Mouse (Mus musculus): ENCODE measurements around the gene Irs2. TPM values are rescaled to one million over a fixed set of nuclear protein-coding genes. Genes with fewer than 3 reads are reported as not detected.

The Irs2 gene
- polyA plus RNA-seq, 1 experiment = 13.9 TPM

DNA sequence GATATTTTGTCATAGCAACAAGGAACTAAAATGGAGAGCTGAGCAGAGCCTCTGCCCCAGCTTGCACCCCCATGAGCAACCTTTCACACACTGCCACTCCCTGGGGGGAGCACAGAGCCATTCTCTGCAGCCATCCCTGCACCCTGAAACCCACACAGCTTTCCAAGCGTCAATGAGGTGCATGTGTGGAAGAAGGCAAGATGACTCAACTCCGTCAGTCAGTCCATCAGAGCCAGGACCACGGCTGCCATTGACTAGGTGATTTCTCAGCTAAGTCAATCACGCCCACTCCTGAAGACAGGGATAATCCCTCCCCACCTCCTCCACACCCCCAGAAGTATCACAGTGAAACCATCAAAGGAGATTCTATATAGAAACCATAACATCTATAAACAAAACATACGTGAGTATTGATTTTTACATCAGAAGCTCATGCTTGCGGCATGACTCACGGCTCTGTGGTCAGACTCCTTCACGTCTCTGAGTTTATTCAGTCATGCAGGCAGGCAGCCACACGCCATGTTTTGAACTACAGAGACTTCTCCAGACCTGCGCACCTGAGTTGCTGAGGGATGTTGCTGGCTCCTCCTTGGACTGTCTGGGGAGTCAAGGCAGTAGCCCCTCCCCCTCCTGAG lies 14.6 kb downstream of the Irs2 start:
- Histone ChIP-seq H3K27ac (ENCODE audit: insufficient read depth, low read length) (peak overlapping the region; percentile 32), H3K4me3 (ENCODE audit: insufficient read depth, low read length) (no peak overlapping the region), H3K4me1 (ENCODE audit: control insufficient read depth, insufficient read depth, low read length) (peaks cover 22% of the 10 kb centered on the region)
- TF ChIP-seq POLR2A (IDR thresholded peaks at IDR 0.05; ENCODE audit: low read depth, low read length) (no peak), CTCF (IDR thresholded peaks at IDR 0.05; ENCODE audit: borderline replicate concordance, insufficient read depth, low read length) (no peak)

DNA sequence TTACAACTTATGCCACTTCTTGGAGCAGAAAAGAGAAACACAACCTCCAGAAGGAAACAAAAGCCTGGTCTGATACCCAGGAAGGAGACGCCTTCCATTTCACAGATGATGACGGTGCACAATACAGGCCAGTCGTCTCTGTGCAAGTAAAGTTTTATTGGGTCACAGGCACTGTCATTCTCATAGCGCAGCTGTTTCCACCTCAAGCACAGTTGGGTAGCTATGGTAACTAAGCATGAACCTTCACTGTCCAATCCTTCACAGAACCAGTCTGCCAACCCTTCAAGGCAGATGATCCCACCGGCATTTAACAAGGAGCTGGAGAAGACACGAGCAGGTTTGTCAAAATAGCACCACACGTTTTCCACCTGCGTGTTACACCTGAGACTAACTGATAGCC lies 16.2 kb downstream of the Irs2 start:
- peaks cover 18% of the 10 kb centered on the region for H3K4me1 ChIP-seq (ENCODE audit: control insufficient read depth, insufficient read depth, low read length)
- TF ChIP-seq CTCF (IDR thresholded peaks at IDR 0.05; ENCODE audit: borderline replicate concordance, insufficient read depth, low read length) (no peak), POLR2A (IDR thresholded peaks at IDR 0.05; ENCODE audit: low read depth, low read length) (no peak)
- H3K4me3 ChIP-seq (ENCODE audit: insufficient read depth, low read length) = no peak overlapping the region
- no peak overlapping the region for H3K27ac ChIP-seq (ENCODE audit: insufficient read depth, low read length)

DNA sequence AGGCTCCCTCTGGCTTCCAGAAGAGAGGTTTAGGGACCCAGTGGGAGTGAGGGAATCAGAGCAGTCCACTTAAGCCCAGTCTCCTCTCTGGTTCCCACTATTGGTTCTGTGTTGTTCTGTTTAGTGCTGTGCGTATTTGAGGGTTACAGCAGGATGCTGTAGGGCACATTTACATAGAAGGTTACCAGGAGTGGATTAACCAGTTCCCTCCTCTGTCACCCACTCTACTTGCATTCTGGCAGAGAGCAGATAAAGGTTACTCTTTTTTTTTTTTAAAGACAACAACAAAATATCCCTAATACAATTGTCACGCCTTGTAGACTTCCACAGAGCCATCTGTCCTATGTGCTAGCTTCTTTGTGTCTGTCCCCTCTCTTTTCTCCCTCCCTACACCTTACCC lies 16.9 kb downstream of the Irs2 start:
- Histone ChIP-seq H3K4me3 (ENCODE audit: insufficient read depth, low read length) (no peak overlapping the region), H3K4me1 (ENCODE audit: control insufficient read depth, insufficient read depth, low read length) (peaks cover 17% of the 10 kb centered on the region)

DNA sequence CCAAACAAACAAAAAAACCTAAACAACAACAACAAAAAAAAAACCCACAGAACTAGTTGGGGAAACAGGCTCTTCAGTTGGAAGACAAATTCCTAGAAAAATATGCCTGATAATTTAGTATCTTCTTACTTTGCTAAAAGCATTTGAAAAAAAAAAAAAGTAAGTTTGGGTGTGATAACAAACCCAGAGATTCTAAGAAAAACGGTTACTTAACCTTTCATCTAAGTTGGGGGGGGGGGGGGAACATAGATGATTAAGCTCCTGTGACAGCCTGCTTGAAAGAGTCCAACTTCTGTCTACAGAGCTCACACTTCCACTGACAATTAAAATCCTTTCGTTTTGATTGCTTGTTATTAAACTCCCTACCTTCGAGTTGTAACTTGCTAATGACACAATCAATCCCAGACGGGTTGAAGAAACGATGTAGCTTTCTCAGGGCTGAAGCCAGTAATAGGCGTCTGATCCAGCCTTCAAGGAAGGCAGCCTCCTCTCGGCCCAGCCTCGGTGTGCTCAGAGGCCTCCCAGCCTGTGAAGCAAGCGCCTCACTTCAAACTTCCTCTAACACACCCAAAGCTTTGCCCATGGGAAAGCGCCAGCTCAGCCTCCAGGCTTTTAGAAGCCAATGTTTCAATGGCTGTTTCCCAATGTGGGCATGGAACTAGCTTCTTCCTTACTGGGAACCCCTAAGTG lies 17.7 kb downstream of the Irs2 start:
- Histone ChIP-seq H3K27ac (ENCODE audit: insufficient read depth, low read length) (no peak overlapping the region), H3K4me1 (ENCODE audit: control insufficient read depth, insufficient read depth, low read length) (peaks cover 17% of the 10 kb centered on the region)
- TF ChIP-seq POLR2A (IDR thresholded peaks at IDR 0.05; ENCODE audit: low read depth, low read length) = no peak

More for the DNA sequence above, 16.9 kb downstream of the Irs2 start:
- no peak for TF ChIP-seq POLR2A (IDR thresholded peaks at IDR 0.05; ENCODE audit: low read depth, low read length)
- no peak for TF ChIP-seq CTCF (IDR thresholded peaks at IDR 0.05; ENCODE audit: borderline replicate concordance, insufficient read depth, low read length)
- no peak overlapping the region for H3K27ac ChIP-seq (ENCODE audit: insufficient read depth, low read length)

DNA sequence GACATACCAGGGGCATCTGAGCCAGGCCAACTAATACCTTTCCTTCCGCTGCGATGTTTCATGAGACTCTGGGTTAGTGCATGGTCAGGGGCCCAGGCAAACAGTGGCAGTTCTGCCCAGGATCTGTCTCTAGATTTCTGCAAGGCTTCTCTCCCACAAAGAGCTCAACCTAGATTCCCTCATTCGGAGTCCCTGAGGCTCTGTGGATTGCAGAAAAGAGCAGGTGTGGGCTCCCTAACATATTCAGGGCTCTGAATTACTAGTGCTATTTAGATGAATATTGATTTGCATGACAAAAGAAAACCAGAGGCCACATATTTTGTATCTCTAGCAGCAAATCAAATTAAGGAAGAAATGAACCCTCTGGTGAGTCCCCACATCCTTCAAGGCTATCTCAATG lies 18.3 kb downstream of the Irs2 start:
- TF ChIP-seq POLR2A (IDR thresholded peaks at IDR 0.05; ENCODE audit: low read depth, low read length) = no peak
- TF ChIP-seq CTCF (IDR thresholded peaks at IDR 0.05; ENCODE audit: borderline replicate concordance, insufficient read depth, low read length) = no peak
- H3K4me1 ChIP-seq (ENCODE audit: control insufficient read depth, insufficient read depth, low read length) = peaks cover 17% of the 10 kb centered on the region
- no peak overlapping the region for H3K27ac ChIP-seq (ENCODE audit: insufficient read depth, low read length)
- H3K4me3 ChIP-seq (ENCODE audit: insufficient read depth, low read length) = no peak overlapping the region

More for the DNA sequence above, 17.7 kb downstream of the Irs2 start:
- no peak overlapping the region for H3K4me3 ChIP-seq (ENCODE audit: insufficient read depth, low read length)

DNA sequence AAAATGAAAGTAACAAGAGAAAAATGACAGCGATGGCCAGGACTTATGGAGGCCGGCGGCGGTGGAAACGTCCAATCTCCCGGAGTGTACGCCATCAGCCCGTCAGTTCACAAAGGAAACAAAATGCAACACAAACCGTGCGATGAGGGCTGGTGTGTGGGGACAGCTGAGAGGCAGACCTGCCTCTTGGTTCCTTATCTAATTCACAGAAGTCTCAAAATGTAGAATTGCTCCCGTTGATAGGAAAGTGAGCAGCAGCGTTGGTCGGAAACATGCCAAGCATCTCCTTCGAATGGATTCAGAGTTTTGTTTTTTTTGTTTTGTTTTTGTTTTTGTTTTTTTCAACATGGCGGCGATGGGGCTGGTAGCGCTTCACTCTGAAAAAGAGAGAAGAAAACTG lies 21.6 kb downstream of the Irs2 start:
- no peak overlapping the region for H3K4me3 ChIP-seq (ENCODE audit: insufficient read depth, low read length)
- no peaks in the 10 kb centered on the region for H3K4me1 ChIP-seq (ENCODE audit: control insufficient read depth, insufficient read depth, low read length)
- TF ChIP-seq POLR2A (IDR thresholded peaks at IDR 0.05; ENCODE audit: low read depth, low read length) (no peak), CTCF (IDR thresholded peaks at IDR 0.05; ENCODE audit: borderline replicate concordance, insufficient read depth, low read length) (no peak)
- no peak overlapping the region for H3K27ac ChIP-seq (ENCODE audit: insufficient read depth, low read length)

DNA sequence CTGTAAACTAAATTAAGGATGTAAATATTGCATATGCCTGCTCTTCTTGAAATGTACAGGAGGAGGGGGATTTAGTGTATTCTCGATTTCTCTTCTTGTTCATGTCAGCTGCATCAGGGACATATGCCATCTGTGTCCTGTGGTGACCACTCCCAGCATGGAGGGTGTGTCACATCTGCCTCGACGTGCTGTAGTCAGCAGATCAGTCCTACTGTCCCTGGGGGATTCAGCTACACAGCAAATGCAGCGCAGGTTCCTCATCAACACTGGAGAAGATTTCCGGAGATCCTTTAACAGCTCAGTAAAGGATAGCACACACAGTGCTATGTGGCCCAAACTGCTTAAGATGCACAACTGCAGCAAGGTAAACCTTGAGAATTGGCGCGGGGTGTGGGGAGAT lies 23.2 kb downstream of the Irs2 start:
- no peaks in the 10 kb centered on the region for H3K4me1 ChIP-seq (ENCODE audit: control insufficient read depth, insufficient read depth, low read length)

DNA sequence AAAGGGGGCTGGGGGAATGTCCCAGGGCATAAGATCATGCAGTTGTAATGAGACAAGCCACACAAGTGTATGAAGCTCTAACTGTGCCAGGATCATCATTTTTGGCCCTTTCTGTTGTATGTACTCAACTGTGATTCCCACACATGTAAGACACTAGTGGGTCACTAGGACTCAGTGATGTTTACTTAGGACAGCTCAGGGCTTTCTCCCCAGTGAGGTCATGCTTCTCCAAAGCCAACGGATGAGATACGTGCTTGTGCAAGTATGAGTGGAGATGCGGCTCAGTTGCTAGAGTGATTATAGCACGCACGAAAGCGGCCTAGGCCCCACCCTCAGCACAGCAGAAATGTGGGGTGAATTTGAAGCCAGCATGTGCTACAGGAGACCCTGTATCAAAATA lies 27.4 kb downstream of the Irs2 start:
- no peak overlapping the region for H3K27ac ChIP-seq (ENCODE audit: insufficient read depth, low read length)
- no peak for TF ChIP-seq POLR2A (IDR thresholded peaks at IDR 0.05; ENCODE audit: low read depth, low read length)
- no peak for TF ChIP-seq CTCF (IDR thresholded peaks at IDR 0.05; ENCODE audit: borderline replicate concordance, insufficient read depth, low read length)
- no peak overlapping the region for H3K4me3 ChIP-seq (ENCODE audit: insufficient read depth, low read length)
- H3K4me1 ChIP-seq (ENCODE audit: control insufficient read depth, insufficient read depth, low read length) = peaks cover 6% of the 10 kb centered on the region; the same call in 1 of the 2 replicates

More for the DNA sequence above, 23.2 kb downstream of the Irs2 start:
- H3K4me3 ChIP-seq (ENCODE audit: insufficient read depth, low read length) = no peak overlapping the region
- TF ChIP-seq POLR2A (IDR thresholded peaks at IDR 0.05; ENCODE audit: low read depth, low read length) = no peak
- TF ChIP-seq CTCF (IDR thresholded peaks at IDR 0.05; ENCODE audit: borderline replicate concordance, insufficient read depth, low read length) = no peak
- H3K27ac ChIP-seq (ENCODE audit: insufficient read depth, low read length) = no peak overlapping the region

DNA sequence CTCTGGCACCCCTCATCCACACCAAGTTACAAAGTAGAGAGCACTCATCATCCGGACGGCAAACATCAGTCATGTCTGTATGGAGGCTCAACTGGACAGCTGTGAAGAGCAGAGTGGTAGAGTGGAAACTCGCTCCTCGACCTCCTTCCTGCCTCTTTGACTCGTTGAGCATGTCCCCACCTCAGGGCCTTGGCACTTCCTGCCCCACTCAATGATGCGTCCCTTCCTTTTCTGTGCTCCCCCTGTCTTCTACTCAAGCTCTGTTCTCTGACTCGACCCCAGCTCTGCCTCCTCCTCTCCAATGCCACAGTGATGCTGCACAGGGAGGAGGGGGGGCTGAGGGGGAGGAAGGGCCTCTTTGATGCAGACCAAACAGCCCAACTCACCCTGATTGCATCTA lies 28.3 kb downstream of the Irs2 start:
- Histone ChIP-seq H3K27ac (ENCODE audit: insufficient read depth, low read length) (no peak overlapping the region), H3K4me3 (ENCODE audit: insufficient read depth, low read length) (no peak overlapping the region), H3K4me1 (ENCODE audit: control insufficient read depth, insufficient read depth, low read length) (peaks cover 6% of the 10 kb centered on the region; the same call in 1 of the 2 replicates)
- TF ChIP-seq POLR2A (IDR thresholded peaks at IDR 0.05; ENCODE audit: low read depth, low read length) (no peak), CTCF (IDR thresholded peaks at IDR 0.05; ENCODE audit: borderline replicate concordance, insufficient read depth, low read length) (no peak)

DNA sequence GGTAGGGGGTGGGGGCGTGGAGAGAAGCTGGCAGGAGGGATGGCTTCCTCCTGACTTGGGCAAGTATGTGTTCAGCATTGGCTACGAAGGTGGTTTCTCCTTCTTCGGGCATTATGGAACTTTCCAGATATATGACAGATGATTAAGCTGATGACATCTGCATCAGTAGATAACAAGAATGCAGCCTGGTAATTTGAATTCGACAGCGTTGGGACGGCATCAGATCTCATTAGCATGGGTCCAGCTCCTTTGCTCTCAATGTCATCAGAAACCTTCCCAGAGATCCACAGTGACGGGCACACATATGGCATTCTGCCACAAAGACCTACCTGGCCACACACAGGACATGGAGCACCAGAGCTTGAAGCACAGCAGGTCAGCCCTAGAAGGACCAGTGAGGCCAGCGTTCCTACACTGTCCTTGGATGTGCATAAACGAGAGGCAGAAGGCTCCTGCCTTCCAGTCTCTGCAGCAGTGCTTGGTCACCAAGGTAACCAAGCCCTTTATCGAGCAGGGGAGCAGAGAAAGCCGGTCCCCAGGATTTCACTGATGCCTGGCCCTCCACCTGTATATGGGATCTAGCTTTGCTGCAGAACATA lies 29.0 kb downstream of the Irs2 start:
- Histone ChIP-seq H3K27ac (ENCODE audit: insufficient read depth, low read length) (no peak overlapping the region), H3K4me1 (ENCODE audit: control insufficient read depth, insufficient read depth, low read length) (peaks cover 6% of the 10 kb centered on the region; the same call in 1 of the 2 replicates), H3K4me3 (ENCODE audit: insufficient read depth, low read length) (no peak overlapping the region)
- TF ChIP-seq POLR2A (IDR thresholded peaks at IDR 0.05; ENCODE audit: low read depth, low read length) (no peak), CTCF (IDR thresholded peaks at IDR 0.05; ENCODE audit: borderline replicate concordance, insufficient read depth, low read length) (no peak)

Measured in embryonic fibroblast, embryonic 13.5 days (primary cell).